Mouse (Mus musculus) cerebellum, adult 2 months (tissue): Measurements from ENCODE around the gene H2afy2. TPM values are rescaled to one million over a fixed set of nuclear protein-coding genes. Genes with fewer than 3 reads are reported as not detected.

Source experiments
- DNase-seq, 2 experiments: peaks; one replicate each; pipeline ENCODE4 v3.0.0; 2021
- H3K27ac ChIP-seq: fragments of 200-500 bp; 2 replicates; pipeline ENCODE4 v1.5.1; 2012; ENCODE audit warnings: low read length, control low read depth, inconsistent platforms; ENCODE audit not compliant: insufficient read depth
- H3K27me3 ChIP-seq: fragments of 200-500 bp; 2 replicates; pipeline ENCODE4 v1.6.1; 2012; ENCODE audit warnings: inconsistent platforms, mild to moderate bottlenecking, low read length, moderate library complexity; ENCODE audit not compliant: control insufficient read depth, insufficient read depth
- H3K4me1 ChIP-seq: fragments of 200-500 bp; 2 replicates; pipeline ENCODE4 v1.6.1; 2011; ENCODE audit warnings: low read length; ENCODE audit not compliant: control insufficient read depth, insufficient read depth
- H3K4me3 ChIP-seq: fragments of 200-500 bp; replicated peaks from 2 replicates; pipeline ENCODE3; 2011; ENCODE audit warnings: mild to moderate bottlenecking, low read depth, low read length, control low read depth; ENCODE audit not compliant: insufficient read depth
- CTCF ChIP-seq: fragments of 200-500 bp; IDR thresholded peaks from 2 replicates; pipeline ENCODE4 v1.5.1; 2011; ENCODE audit warnings: low read depth, mild to moderate bottlenecking, control low read depth, low read length, moderate library complexity, borderline replicate concordance; ENCODE audit not compliant: insufficient read depth
- POLR2A ChIP-seq: fragments of 200-500 bp; IDR thresholded peaks from 2 replicates; pipeline ENCODE4 v1.6.1; 2011; ENCODE audit warnings: low read length, control low read depth, borderline replicate concordance; ENCODE audit not compliant: insufficient read depth
- WGBS: fragments of 180-500 bp; shearing (Covaris S2); methylation state at CpG from one replicate; pipeline ENCODE4 v1.1.7; 2018; 5-methylcytosine and 5-hydroxymethylcytosine counted together
- polyA plus RNA-seq: library from polyadenylated mRNA; depleted of rRNA; stranded (reverse); fragments of >200 nt; gene quantifications from 2 replicates; pipeline ENCODE4 v1.2.3, GENCODE M21; 2012

Gene H2afy2
- polyA plus RNA-seq, 1 experiment = 20.8 TPM

- TF ChIP-seq POLR2A = no peak
- TF ChIP-seq CTCF = no peak
- no peak for DNase-seq
- H3K27me3 ChIP-seq = no peaks in the 10 kb centered on the region
- H3K4me1 ChIP-seq = peaks cover under 1% of the 10 kb centered on the region; the same call in 1 of the 2 replicates
- H3K4me3 ChIP-seq = no peak overlapping the region
- no peak overlapping the region for H3K27ac ChIP-seq
- 78% methylated on average over 20 of the region's 20 CpGs for WGBS
Observed at GRCm38 (mm10) chr10:61751534-61752219, 32.3 kb downstream of the H2afy2 start.

GRCm38 (mm10) chr10:61750014-61750413 is 33.9 kb downstream of the H2afy2 start:
- Histone ChIP-seq H3K27ac (no peak overlapping the region), H3K4me1 (no peaks in the 10 kb centered on the region), H3K4me3 (no peak overlapping the region), H3K27me3 (no peaks in the 10 kb centered on the region)
- TF ChIP-seq POLR2A (no peak), CTCF (no peak)
- WGBS = 86% methylated on average over 9 of the region's 9 CpGs
- no peak for DNase-seq

GRCm38 (mm10) chr10:61747302-61747701 is 36.6 kb downstream of the H2afy2 start:
- TF ChIP-seq CTCF (no peak), POLR2A (no peak)
- H3K4me1 ChIP-seq = no peaks in the 10 kb centered on the region
- H3K4me3 ChIP-seq = no peak overlapping the region
- H3K27me3 ChIP-seq = no peaks in the 10 kb centered on the region
- 33% methylated on average over 13 of the region's 13 CpGs for WGBS
- H3K27ac ChIP-seq = no peak overlapping the region
- DNase-seq = no peak

DNA sequence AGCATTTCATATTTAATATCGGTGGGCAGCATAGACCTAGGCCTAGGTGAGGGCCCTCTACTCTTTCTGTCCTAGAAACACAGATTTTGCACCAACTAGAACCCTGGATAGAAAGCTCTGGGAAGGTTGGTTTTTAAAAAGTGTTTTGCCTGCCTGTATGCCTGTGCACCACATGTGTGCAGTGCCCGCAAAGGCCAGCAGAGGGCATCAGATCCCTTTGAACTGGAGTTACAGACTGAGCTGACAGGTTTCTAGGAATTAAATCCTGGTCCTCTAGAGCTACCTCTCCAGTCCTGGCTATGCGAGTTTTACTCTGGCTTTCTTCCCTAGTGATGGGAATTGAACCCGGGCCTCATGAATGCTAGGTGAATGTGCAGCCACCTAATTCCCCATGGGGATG is 38.8 kb downstream of the H2afy2 start:
- Histone ChIP-seq H3K27ac (no peak overlapping the region), H3K27me3 (no peaks in the 10 kb centered on the region), H3K4me3 (no peak overlapping the region), H3K4me1 (no peaks in the 10 kb centered on the region)
- WGBS = 90% methylated on average over 4 of the region's 4 CpGs
- TF ChIP-seq POLR2A = no peak
- peak; percentile 36; the same call in 1 of the 2 replicates for TF ChIP-seq CTCF
- no peak for DNase-seq

DNA sequence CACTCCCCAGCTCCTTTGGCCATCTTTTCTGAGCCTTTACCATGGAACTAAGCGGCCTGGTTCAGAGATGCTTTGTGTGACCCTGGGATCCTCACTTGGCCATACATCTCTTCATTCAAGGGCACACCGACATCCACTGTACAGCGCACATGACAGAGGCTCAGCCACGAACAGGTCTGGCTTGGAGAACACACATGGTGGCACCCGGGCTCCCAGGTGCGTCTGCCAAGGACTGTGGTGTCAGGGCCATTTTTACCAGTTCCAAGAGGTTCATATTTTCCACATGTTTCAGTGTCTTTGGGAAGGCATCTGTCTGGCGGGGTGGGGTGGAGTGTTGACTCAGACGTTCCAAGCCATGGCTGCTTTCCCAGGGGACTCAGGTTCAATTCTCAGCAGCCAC is 41.6 kb downstream of the H2afy2 start:
- H3K27ac ChIP-seq = no peak overlapping the region
- no peaks in the 10 kb centered on the region for H3K27me3 ChIP-seq
- DNase-seq = no peak
- 93% methylated on average over 8 of the region's 8 CpGs for WGBS
- TF ChIP-seq POLR2A (no peak), CTCF (no peak)
- H3K4me1 ChIP-seq = no peaks in the 10 kb centered on the region
- H3K4me3 ChIP-seq = no peak overlapping the region

DNA sequence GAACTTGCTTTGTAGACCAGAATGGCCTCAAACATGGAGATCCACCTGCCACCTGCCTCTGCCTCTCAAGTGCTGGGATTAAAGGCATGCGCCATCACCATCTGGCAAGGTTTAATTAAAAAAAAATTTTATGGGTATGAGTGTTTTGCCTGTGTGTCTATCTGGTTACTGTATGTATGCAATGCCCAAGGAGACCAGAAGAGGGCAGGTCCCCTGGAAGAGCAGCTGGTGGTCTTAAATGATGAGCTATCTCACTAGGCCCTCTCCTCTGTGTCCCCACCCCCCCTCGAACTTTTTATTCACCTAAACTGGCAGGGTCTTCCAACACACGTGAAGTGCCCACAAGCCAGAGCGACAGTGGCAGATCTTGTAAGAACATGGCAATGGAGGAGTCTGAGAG is 42.1 kb downstream of the H2afy2 start:
- DNase-seq = no peak
- no peak overlapping the region for H3K27ac ChIP-seq
- no peak overlapping the region for H3K4me3 ChIP-seq
- TF ChIP-seq CTCF (no peak), POLR2A (no peak)
- H3K4me1 ChIP-seq = no peaks in the 10 kb centered on the region
- no peaks in the 10 kb centered on the region for H3K27me3 ChIP-seq
- 80% methylated on average over 4 of the region's 4 CpGs for WGBS

GRCm38 (mm10) chr10:61741306-61741705 is 42.6 kb downstream of the H2afy2 start:
- no peak overlapping the region for H3K4me3 ChIP-seq
- H3K27ac ChIP-seq = no peak overlapping the region
- H3K27me3 ChIP-seq = no peaks in the 10 kb centered on the region
- WGBS = 77% methylated on average over 1 of the region's 1 CpGs
- DNase-seq = no peak
- H3K4me1 ChIP-seq = peaks cover 4% of the 10 kb centered on the region; the same call in 1 of the 2 replicates
- TF ChIP-seq POLR2A = no peak
- no peak for TF ChIP-seq CTCF

GRCm38 (mm10) chr10:61738126-61738525 is 45.8 kb downstream of the H2afy2 start:
- DNase-seq = no peak
- Histone ChIP-seq H3K27me3 (no peaks in the 10 kb centered on the region), H3K4me1 (peaks cover 4% of the 10 kb centered on the region; the same call in 1 of the 2 replicates), H3K4me3 (no peak overlapping the region), H3K27ac (no peak overlapping the region)
- TF ChIP-seq POLR2A (no peak), CTCF (no peak)
- WGBS = 80% methylated on average over 4 of the region's 4 CpGs

DNA sequence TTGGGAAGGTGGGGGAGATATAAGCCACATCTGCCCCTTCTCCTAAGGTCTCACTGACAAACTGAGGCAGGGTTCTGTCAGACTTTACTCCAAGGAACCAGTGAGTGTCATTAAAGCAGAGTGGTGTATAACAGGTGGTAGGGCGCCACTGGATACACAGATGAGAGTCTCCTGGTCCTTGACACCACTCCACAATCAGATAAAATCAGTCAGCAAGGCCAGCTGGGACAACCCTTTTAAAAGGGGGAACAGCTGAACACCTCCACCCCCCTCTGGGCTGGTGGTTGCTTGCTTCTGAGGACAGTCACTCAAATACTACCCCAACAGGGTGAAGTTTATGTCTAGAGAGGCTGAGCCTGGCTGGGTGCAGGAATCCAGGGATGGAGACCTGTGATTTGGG is 46.4 kb downstream of the H2afy2 start:
- no peak for DNase-seq
- 93% methylated on average over 1 of the region's 1 CpGs for WGBS
- H3K4me1 ChIP-seq = peaks cover 4% of the 10 kb centered on the region; the same call in 1 of the 2 replicates
- H3K4me3 ChIP-seq = no peak overlapping the region
- no peak overlapping the region for H3K27ac ChIP-seq
- H3K27me3 ChIP-seq = no peaks in the 10 kb centered on the region
- TF ChIP-seq CTCF = no peak
- TF ChIP-seq POLR2A = no peak
